Mouse (Mus musculus) forebrain, embryonic 14.5 days (tissue): ENCODE data around the gene Il1r2. TPM values are rescaled to one million over a fixed set of nuclear protein-coding genes. Genes with fewer than 3 reads are reported as not detected.

Source experiments
- ATAC-seq: fragments of 200-750 bp; cut with Nextera tagmentation; 2 replicates; pipeline ENCODE4 v1.8.0; 2017; ENCODE audit warnings: mild to moderate bottlenecking, moderate library complexity
- DNase-seq: peaks from one replicate; pipeline ENCODE4 v3.0.0-alpha.2; 2015; ENCODE audit warnings: low spot score
- H3K27ac ChIP-seq: fragments of 300-500 bp; sonication (generic); 2 replicates; pipeline ENCODE4 v1.5.1; 2014; ENCODE audit warnings: low read depth, mild to moderate bottlenecking, control low read depth, low read length, moderate library complexity
- H3K27me3 ChIP-seq: fragments of 300-500 bp; sonication (generic); replicated peaks from 2 replicates; pipeline ENCODE4 v1.6.1; 2014; ENCODE audit warnings: low read length, control low read depth, mixed read lengths; ENCODE audit not compliant: control insufficient read depth, insufficient read depth
- H3K36me3 ChIP-seq: fragments of 300-500 bp; sonication (generic); 2 replicates; pipeline ENCODE4 v1.6.1; 2014; ENCODE audit warnings: low read length, control low read depth; ENCODE audit not compliant: control insufficient read depth, insufficient read depth
- H3K4me1 ChIP-seq: fragments of 300-500 bp; sonication (generic); 2 replicates; pipeline ENCODE4 v1.6.1; 2014; ENCODE audit warnings: antibody characterized with exemption, low read length, control low read depth; ENCODE audit not compliant: control insufficient read depth, insufficient read depth
- H3K4me2 ChIP-seq: fragments of 300-500 bp; sonication (generic); 2 replicates; pipeline ENCODE4 v1.6.1; 2014; ENCODE audit warnings: mild to moderate bottlenecking, control low read depth, low read length
- H3K4me3 ChIP-seq: fragments of 300-500 bp; sonication (generic); 2 replicates; pipeline ENCODE4 v1.5.1; 2014; ENCODE audit warnings: low read depth, low read length, control low read depth
- H3K9ac ChIP-seq: fragments of 300-500 bp; sonication (generic); 2 replicates; pipeline ENCODE4 v1.6.1; 2014; ENCODE audit warnings: mild to moderate bottlenecking, low read length, control low read depth, moderate library complexity
- H3K9me3 ChIP-seq: fragments of 300-500 bp; sonication (generic); replicated peaks from 2 replicates; pipeline ENCODE4 v1.6.1; 2016; ENCODE audit warnings: low read length, control low read depth, mixed read lengths; ENCODE audit not compliant: control insufficient read depth
- WGBS: fragments of 180-500 bp; shearing (Covaris S2); extraction: QIAGEN DNeasy Blood & Tissue Kit; methylation state at CpG from one replicate; pipeline ENCODE4 v1.1.7; 2014; 5-methylcytosine and 5-hydroxymethylcytosine counted together
- polyA plus RNA-seq: library from polyadenylated mRNA; unstranded; fragments of >200 nt; fragmentation: Nextera tagmentation; extraction: Ambion mirVana; gene quantifications from 2 replicates; pipeline ENCODE4 v1.2.1, GENCODE M21; 2014

The Il1r2 gene
- polyA plus RNA-seq, 1 experiment from 2014 or later, result 0.38 TPM

DNA sequence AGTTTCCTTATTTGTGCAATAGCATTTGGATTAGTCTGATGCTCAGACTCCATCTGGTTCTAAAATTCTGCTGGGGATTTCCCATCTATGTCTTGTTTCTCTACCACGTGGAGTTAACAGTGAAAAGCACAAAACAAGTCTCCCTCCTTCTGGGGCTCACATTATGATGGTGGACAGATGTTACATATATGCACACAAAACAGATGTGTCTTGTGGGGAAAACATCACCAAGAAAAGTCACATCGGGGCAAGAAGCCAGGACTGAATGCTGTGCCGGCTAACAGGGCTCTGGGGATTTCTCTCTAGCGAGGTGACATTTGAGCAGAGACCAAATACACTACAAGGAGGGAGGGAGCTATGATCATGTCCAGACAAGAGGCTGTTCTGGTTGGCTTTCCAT, 32.8 kb downstream of the Il1r2 start:
- WGBS, result 81% methylated on average over 4 of the region's 4 CpGs
- no peak for ATAC-seq

DNA sequence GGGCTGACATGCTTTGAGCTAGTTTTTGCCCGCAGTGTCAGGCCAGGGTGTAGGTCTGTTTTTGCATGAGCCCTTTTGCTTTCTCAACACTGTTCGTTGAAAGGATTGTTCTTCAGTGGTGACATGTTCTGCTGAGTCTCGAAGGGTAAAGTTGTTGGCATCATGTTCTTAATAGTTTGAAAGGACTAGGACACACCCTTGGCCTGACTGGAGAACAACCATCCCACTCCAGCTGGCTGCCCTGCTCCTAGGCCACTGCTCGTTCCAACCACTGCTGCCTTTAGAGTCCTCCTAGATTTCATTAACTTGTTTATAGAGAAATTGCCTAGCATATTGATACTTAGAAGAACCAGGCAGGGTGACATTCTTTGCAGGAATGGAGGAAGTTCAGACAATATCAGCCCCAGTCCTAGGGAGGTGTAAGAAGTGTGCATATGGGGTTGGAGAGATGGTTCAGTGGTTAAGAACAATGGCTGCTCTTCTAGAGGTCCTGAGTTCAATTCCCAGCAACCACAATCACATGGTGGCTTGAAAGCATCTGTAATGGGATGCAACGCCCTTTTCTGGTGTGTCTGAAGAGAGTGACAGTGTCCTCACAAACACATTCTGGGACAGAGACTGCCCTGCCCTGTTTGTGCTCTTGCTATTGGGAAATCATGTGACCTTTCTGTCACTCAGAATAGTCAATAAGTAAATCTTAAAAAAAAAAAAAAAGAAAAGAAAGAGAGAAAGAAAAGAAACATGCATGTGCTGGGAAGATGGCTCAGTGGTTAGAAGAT, 34.3 kb downstream of the Il1r2 start:
- Histone ChIP-seq H3K27me3 (no peaks in the 10 kb centered on the region), H3K4me1 (no peaks in the 10 kb centered on the region), H3K36me3 (no peaks in the 10 kb centered on the region), H3K4me3 (no peak overlapping the region), H3K9me3 (no peaks in the 10 kb centered on the region), H3K4me2 (no peak overlapping the region), H3K27ac (no peak overlapping the region), H3K9ac (no peak overlapping the region)
- DNase-seq (no peak), ATAC-seq (no peak)
- WGBS, result 78% methylated on average over 5 of the region's 5 CpGs

More for the DNA sequence above, 32.8 kb downstream of the Il1r2 start:
- Histone ChIP-seq H3K27ac (no peak overlapping the region), H3K36me3 (no peaks in the 10 kb centered on the region), H3K4me2 (no peak overlapping the region), H3K9ac (no peak overlapping the region), H3K4me1 (no peaks in the 10 kb centered on the region), H3K9me3 (no peaks in the 10 kb centered on the region), H3K4me3 (no peak overlapping the region), H3K27me3 (no peaks in the 10 kb centered on the region)
- no peak for DNase-seq

DNA sequence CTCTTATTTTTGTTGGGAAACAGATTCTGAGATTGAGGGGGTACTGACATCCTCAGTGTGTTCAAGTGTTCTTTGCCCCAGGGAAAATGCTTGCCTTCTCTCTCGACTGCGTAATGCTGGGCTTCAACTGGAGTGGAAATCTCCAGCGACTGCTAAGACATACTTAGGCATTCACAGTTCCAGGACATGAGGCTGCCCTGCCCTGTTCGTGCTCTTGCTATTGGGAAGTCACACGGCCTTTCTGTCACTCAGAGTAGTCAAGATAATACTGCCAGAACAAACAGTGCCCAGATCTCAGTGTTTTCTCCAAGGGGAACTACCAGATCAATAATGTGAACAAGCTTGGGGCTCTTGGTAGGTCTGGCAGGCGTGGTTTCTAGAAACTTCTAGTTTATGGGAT, 35.9 kb downstream of the Il1r2 start:
- H3K4me1 ChIP-seq, result no peaks in the 10 kb centered on the region
- no peak overlapping the region for H3K27ac ChIP-seq
- ATAC-seq, result no peak
- no peak overlapping the region for H3K9ac ChIP-seq
- no peak for DNase-seq
- no peaks in the 10 kb centered on the region for H3K27me3 ChIP-seq
- WGBS, result 71% methylated on average over 6 of the region's 6 CpGs
- H3K36me3 ChIP-seq, result no peaks in the 10 kb centered on the region
- H3K9me3 ChIP-seq, result no peaks in the 10 kb centered on the region
- H3K4me2 ChIP-seq, result no peak overlapping the region
- no peak overlapping the region for H3K4me3 ChIP-seq

DNA sequence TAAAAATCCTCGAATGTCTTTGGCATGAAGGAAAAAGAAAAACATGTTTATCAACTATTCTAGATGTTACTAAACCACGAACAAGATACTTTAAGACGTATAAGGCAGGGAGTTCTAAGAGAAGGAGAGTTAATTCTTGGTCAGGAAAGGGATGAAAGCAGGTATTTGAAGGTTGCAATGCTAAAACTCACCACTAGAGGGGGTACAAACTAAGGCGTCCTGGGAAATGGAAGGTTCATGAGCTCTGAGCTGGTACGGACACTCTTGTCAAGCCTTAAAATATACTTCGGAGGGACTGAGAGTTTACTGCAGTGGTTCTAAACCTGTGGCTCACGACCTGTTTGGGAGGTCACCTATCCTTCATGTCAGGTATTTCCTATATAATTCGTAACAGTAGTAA, 41.4 kb downstream of the Il1r2 start:
- Histone ChIP-seq H3K4me1 (no peaks in the 10 kb centered on the region), H3K36me3 (no peaks in the 10 kb centered on the region), H3K27ac (no peak overlapping the region), H3K4me2 (no peak overlapping the region), H3K9me3 (no peaks in the 10 kb centered on the region), H3K9ac (no peak overlapping the region), H3K27me3 (no peaks in the 10 kb centered on the region), H3K4me3 (no peak overlapping the region)
- ATAC-seq (no peak), DNase-seq (peak; percentile 64)
- WGBS, result 50% methylated on average over 8 of the region's 8 CpGs

DNA sequence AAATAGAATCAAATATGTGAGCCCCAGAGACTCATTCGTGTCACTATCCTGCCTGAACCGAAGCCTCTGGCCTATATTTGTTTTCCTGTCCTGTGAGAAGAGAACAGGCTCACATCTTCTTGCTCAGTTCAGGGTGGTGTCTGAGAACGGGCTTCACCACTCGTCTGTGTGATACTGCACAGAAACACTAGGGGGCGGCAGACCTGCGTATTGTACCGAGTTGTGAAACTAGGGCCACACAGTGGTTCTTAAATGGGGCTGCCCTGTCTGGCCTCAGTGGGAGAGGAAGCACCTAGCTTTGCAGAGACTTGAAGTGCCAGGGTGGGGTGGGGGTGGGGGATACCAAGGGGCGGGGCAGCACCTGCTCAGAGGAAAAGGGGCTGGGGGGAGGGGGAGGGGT, 42.5 kb downstream of the Il1r2 start:
- Histone ChIP-seq H3K27ac (no peak overlapping the region), H3K4me1 (no peaks in the 10 kb centered on the region), H3K9me3 (no peaks in the 10 kb centered on the region), H3K4me3 (no peak overlapping the region), H3K27me3 (no peaks in the 10 kb centered on the region), H3K9ac (no peak overlapping the region), H3K36me3 (no peaks in the 10 kb centered on the region), H3K4me2 (no peak overlapping the region)
- DNase-seq (peak; percentile 81), ATAC-seq (0 out of 2 replicates have a peak, but pooled peaks have one; percentile 58)
- 3% methylated on average over 7 of the region's 8 CpGs for WGBS

DNA sequence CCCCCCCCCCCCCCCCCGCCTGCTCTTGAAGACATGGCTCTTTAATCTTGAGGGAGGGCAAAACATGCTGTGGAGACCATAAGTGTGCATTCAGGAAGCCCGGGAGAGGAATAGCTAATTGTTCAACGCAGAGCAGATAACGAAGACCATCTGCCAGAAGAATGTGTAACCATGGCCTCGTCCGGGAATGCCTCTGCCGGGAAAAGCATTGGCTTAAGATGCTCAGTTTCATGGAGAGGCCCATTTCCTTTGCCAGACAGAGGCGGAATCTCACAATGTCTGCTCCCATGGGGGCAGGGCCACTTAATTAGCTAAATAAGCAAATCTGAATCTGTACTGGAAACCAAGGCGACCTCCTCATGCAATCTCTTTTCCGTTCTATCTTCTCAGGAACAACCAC, 43.7 kb downstream of the Il1r2 start:
- 34% methylated on average over 9 of the region's 10 CpGs for WGBS
- Histone ChIP-seq H3K9me3 (no peaks in the 10 kb centered on the region), H3K27me3 (no peaks in the 10 kb centered on the region), H3K4me1 (no peaks in the 10 kb centered on the region), H3K36me3 (no peaks in the 10 kb centered on the region), H3K4me3 (no peak overlapping the region), H3K9ac (no peak overlapping the region), H3K27ac (no peak overlapping the region), H3K4me2 (no peak overlapping the region)
- peak; percentile 51 for DNase-seq
- ATAC-seq, result peak; percentile 40; the same call in 1 of the 2 replicates

DNA sequence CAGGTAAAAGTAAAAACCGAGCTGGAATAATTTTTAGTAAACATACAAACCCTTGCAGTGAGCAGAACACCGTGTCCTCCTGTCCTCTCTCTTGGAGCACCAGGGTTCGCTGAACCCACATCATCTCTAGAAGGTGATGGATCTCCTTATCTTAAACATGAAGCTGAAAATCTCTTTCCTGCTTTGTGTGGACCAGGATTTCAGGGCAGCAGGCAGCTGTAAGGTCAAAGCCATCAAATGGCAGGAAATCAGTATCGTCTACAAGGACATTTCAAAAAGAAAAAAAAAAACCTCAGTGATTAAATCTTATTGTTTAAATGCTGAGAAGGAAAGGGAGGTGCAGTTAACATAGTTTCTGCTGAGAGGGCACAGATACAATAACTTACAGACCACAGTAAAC, 50.4 kb downstream of the Il1r2 start:
- H3K4me3 ChIP-seq, result no peak overlapping the region
- ATAC-seq, result no peak
- 90% methylated on average over 4 of the region's 4 CpGs for WGBS

DNA sequence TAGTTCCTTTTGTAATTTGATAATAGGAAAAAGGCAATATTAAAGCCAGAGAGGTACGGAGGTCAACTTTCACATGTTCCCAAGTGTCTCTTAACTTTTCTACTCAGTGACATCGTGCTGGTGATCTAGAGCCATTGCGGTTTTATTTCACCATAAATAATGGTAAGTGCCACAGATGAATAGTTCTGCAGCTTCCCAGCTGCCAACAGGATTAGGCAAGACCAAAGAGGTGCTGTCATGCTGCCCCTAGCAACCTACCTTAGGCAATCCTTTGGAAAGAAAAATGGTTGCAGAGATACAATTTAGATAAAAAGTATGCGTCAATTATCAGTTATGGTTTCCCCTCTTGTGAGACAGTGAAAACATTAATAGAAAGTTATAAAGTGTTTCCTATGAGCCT, 54.6 kb downstream of the Il1r2 start:
- Histone ChIP-seq H3K4me1 (no peaks in the 10 kb centered on the region), H3K27me3 (no peaks in the 10 kb centered on the region), H3K4me2 (no peak overlapping the region), H3K4me3 (no peak overlapping the region), H3K36me3 (no peaks in the 10 kb centered on the region), H3K9me3 (no peaks in the 10 kb centered on the region), H3K9ac (no peak overlapping the region), H3K27ac (no peak overlapping the region)
- WGBS, result 92% methylated on average over 4 of the region's 4 CpGs
- DNase-seq (no peak), ATAC-seq (no peak)

More for the DNA sequence above, 50.4 kb downstream of the Il1r2 start:
- H3K4me1 ChIP-seq, result no peaks in the 10 kb centered on the region
- no peaks in the 10 kb centered on the region for H3K27me3 ChIP-seq
- DNase-seq, result no peak
- H3K27ac ChIP-seq, result no peak overlapping the region
- H3K36me3 ChIP-seq, result no peaks in the 10 kb centered on the region
- H3K9me3 ChIP-seq, result no peaks in the 10 kb centered on the region
- no peak overlapping the region for H3K9ac ChIP-seq
- no peak overlapping the region for H3K4me2 ChIP-seq

DNA sequence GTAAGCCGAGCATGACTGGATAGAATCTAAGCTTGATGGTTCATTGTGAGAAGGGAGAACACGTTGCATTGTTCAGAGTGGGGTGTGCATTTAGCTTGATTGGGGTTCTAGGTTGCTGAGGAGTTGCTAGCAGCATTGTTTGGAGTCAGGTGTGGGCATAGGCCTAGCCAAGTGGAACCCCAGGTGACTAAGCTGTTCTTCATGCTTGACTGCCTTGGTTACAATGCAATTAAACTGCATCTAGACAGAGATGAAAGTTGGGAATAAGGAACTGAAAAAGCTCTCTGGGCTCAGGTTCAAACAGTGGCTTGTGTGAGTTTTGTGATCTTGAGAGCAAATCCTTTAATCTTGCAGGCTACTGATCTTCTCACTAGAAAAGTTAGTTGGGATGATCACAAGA, 55.4 kb downstream of the Il1r2 start:
- Histone ChIP-seq H3K4me1 (no peaks in the 10 kb centered on the region), H3K4me2 (no peak overlapping the region), H3K9ac (no peak overlapping the region), H3K27ac (no peak overlapping the region), H3K36me3 (no peaks in the 10 kb centered on the region), H3K27me3 (no peaks in the 10 kb centered on the region), H3K4me3 (no peak overlapping the region), H3K9me3 (no peaks in the 10 kb centered on the region)
- no peak for DNase-seq
- 45% methylated on average over 2 of the region's 2 CpGs for WGBS
- ATAC-seq, result no peak
